Mouse (Mus musculus) E14TG2a.4 (cell line): ENCODE measurements around the gene Ak9.

Source experiments
- CTCF ChIP-seq: conservative IDR thresholded peaks from 2 replicates; pipeline ENCODE4 v1.5.1; 2014; ENCODE audit warnings: low read length
- NANOG ChIP-seq: IDR thresholded peaks from 2 replicates; pipeline ENCODE4 v1.6.1; 2014; ENCODE audit warnings: borderline replicate concordance, low read length, mixed read lengths
- POU5F1 ChIP-seq: IDR thresholded peaks from 2 replicates; pipeline ENCODE4 v1.6.1; 2014; ENCODE audit warnings: low read length, borderline replicate concordance

GRCm38 (mm10) chr10:41365086-41365485 lies 61.3 kb downstream of the Ak9 start:
- TF ChIP-seq CTCF = no peak
- no peak for TF ChIP-seq NANOG
- no peak for TF ChIP-seq POU5F1
